Mouse (Mus musculus): ENCODE data around the gene Dnah2.

Gene Dnah2

GRCm38 (mm10) chr11:69527098-69528030, 21.5 kb downstream of the Dnah2 start:
- no peak for DNase-seq (ENCODE audit: low spot score)

DNA sequence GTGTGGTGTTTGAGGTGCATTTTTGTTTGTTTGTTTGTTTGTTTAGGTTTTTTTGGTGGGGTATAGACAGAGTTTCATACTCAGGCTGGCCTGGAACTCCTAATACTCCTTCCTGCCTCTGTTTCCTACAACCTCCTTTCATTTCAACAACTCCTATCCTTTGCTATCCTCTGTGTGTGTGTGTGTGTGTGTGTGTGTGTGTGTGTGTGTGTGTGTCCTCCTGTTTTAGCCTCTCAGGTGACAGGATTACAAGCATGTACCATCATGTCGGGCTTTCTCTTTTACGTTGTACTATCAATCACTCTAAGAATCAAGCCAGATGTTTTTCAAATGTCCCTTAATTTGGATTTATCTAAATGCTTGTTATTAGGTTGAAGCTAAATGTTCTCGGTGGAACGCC, 22.3 kb downstream of the Dnah2 start:
- no peak for DNase-seq (ENCODE audit: low spot score)

DNA sequence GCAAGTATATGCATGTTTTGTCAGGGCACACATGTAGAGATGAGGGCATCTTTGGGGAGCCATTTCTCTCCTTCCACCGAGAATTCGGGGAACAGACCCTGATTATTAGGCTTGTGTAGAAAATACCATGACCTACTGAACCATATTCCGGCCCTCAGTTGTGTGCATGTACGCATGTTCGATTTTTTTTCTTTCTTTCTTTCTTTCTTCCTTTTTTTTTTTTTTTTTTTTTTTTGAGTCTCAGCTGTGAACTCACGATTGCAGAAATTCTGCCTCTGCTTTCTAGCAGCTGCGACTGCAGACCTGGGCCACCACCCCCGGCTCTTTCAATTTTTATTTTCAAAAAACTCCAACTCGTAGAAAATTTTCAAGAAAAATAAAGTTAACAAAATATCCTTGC, 23.2 kb downstream of the Dnah2 start:
- no peak for DNase-seq (ENCODE audit: low spot score)

DNA sequence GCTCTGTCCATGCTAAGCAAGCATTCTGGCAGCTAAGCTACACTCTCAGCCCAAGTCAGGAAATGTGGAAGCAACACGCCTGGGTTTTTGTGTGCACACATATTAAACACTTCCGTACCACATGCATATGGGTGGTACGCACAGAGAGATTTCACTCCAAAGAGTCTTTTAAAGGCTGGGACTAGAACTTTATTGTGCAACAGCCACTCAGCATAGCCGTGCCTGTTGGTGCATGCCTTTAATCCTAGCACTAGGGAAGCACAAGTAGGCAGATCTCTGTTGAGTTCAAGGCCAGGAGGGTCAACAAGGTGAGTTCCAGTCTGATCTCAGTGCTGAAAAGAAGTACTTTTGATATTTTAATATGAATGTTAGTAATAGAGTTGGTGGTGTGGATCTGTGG, 25.3 kb downstream of the Dnah2 start:
- no peak for DNase-seq (ENCODE audit: low spot score)

DNA sequence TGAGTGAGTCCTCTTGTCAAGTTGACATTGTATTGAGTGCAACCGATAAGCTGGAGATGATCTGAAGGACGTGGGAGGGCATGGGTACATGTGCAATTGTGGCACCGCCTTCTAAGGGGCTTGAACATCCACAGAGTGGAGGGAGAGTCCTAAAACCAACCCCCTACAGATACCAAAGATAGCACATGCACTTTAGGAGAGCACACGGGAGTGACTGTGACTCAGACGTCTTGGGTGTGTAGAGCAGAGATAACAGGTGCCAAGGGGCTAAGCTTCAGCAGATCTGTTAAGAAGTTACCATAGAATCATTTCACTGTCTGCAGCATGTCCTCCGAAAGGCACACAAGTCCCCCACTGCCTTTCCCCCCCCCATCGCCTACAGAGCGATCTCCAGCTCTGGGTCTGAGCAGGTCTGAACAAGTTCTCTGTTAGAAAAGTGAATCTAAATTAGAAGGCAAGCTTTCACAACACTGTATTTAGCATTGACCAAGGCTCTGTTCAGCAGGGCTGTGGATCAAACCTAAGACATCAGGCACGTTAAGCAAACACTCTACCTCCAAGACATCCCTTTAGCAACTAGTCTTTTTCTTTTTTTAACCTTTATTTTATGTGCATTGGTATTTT, 27.3 kb downstream of the Dnah2 start:
- no peak for DNase-seq (ENCODE audit: low spot score)

GRCm38 (mm10) chr11:69519976-69520375, 28.9 kb downstream of the Dnah2 start:
- no peak for DNase-seq (ENCODE audit: low spot score)

DNA sequence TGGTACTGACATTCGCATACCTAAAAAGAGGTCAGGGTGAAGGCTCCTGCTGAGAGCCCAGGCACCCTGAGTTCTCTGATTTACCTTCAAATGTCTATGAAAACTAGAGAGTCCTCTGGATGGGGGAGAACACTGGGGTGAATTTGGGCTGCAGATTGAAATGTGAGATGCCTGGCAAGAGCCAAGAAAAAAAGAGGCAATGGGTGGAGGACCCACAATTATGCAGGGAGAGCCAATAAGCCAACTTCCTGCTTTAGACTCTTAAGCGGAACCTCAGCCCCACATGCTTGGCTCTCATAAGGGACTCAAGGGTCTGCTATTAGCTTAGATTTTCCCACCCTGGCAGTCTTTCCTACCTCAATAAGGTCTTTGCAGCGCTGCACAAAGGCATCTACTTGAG, 32.2 kb downstream of the Dnah2 start:
- no peak for DNase-seq (ENCODE audit: low spot score)

DNA sequence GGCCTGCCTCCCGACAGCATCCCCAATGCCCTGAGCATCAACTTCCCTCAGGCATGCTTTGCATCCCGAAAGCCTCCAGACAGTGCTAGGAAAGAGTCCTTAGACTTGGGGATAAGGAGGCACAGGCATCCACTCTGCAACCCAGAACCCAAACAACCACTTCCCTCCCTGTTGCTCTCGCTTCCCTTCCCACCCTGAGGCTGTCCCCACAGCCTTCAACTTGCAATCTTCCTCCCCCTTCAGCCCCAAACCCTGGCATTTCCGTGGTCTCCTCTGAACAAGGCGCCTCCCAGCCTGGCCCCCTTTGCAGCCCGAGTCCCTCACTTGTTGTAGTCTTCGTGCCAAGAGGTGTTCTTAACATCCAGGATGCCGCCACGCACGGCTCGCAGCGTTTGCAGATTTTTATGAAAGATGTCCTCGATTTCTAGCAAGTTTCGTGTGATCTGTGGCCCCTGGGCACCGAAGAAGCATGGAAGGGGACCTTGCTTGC, 32.7 kb downstream of the Dnah2 start:
- no peak for DNase-seq (ENCODE audit: low spot score)

- DNase-seq (ENCODE audit: low spot score): no peak
Observed at GRCm38 (mm10) chr11:69513840-69514239, 35.1 kb downstream of the Dnah2 start.

DNA sequence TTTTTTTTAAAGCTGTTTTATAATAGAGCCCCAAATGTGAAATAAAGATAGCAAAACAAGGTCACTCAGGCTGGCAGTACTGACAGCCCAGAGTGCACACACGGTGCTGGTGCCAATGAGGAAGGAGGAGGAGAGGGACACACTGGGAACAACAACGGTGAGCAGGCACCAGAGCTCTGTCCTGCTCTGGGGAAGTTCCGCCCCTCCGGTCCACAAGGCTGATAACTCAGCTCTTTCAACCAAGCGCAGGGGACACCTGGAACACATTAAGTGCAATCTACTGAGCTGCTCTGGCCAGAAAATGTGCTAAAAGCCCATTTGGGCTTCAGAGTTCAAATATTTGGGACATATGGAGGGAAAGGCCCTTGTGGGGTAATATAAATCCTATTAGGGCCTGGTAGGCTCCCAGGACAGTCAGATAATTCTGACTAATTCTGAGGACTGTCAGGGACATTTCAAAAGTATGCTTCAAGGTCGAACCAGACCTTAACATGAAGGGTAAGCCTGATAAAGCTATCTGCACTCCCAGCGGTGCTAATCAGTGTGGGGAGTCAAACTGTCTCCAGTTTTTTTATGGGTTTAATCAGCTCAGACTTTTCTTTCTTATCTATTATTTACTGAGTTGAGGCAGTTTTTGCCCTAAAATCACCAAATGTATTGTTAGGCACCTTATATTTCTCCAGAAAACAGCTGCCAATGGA, 38.0 kb downstream of the Dnah2 start:
- no peak for DNase-seq (ENCODE audit: low spot score)

DNA sequence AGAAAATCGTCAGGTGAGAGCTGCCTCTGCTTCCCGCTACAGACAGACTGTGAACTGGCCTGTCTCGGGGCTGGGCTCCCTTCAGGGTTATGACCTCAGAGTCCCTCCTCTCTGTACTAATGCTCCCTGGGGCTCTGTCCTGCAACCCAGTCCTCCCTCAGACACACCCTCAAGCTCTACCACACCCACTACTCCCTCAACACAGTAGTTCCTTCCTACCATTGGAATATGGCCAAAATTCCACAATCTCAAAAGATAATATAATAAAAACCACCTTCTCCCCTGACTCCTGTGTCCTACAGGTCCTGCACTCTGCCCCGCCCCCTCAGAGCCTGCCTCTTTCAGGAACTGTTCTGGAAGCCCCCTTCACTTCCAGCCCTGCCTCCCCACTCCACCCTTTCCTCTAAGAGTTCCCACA, 45.0 kb downstream of the Dnah2 start:
- DNase-seq (ENCODE audit: low spot score): no peak

- DNase-seq (ENCODE audit: low spot score): no peak
Observed at GRCm38 (mm10) chr11:69501555-69501954, 47.4 kb downstream of the Dnah2 start.

DNA sequence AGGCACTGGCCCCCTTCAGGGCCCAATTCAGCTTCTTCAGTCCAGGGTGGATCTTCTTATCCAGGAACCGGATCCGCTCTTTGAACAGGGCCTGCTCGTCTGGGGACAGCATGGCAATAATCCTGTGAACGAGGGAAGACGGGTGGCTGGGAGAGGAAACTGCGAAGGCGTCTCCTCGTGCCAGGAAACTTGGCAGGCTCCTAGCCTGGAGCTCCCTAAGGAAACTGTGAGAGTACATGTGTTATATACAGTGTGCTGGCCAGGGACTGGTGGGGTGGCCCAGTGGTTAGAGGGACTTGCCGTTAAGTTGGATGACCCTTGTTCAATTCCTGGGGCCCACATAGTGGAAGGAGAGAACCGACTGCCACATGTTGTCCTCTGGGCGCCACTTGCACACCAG, 49.8 kb downstream of the Dnah2 start:
- no peak for DNase-seq (ENCODE audit: low spot score)

- no peak for DNase-seq (ENCODE audit: low spot score)
Observed at GRCm38 (mm10) chr11:69491711-69492110, 57.2 kb downstream of the Dnah2 start.

- no peak for DNase-seq (ENCODE audit: low spot score)
Observed at GRCm38 (mm10) chr11:69490898-69491297, 58.0 kb downstream of the Dnah2 start.

- DNase-seq (ENCODE audit: low spot score): no peak
Observed at GRCm38 (mm10) chr11:69487474-69487873, 61.4 kb downstream of the Dnah2 start.

GRCm38 (mm10) chr11:69477645-69478044, 71.3 kb downstream of the Dnah2 start:
- DNase-seq (ENCODE audit: low spot score): no peak

GRCm38 (mm10) chr11:69476802-69477201, 72.1 kb downstream of the Dnah2 start:
- no peak for DNase-seq (ENCODE audit: low spot score)

GRCm38 (mm10) chr11:69474737-69475136, 74.2 kb downstream of the Dnah2 start:
- no peak for DNase-seq (ENCODE audit: low spot score)

DNA sequence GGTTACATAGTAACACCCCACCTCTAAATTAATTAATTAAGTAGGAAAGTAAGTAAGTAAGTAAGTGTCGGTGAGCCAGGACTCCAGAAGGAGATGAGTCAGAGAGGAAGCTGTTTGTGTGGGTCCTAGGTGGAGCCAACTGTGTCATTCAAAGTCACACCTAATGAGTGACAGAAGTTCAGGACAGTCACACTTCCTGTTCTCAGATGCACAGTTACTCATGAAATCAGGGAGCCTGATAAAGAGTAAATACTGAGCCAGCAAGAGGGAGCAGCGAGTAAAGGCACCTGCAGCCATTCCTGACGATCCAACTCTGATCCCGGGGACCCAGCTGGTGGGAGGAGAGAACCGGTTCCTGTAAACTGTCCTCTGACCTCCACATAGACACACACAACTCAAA, 76.2 kb downstream of the Dnah2 start:
- no peak for DNase-seq (ENCODE audit: low spot score)

- no peak for DNase-seq (ENCODE audit: low spot score)
Observed at GRCm38 (mm10) chr11:69471491-69471890, 77.4 kb downstream of the Dnah2 start.

- DNase-seq (ENCODE audit: low spot score): no peak
Observed at GRCm38 (mm10) chr11:69469301-69469700, 79.6 kb downstream of the Dnah2 start.

- DNase-seq (ENCODE audit: low spot score): no peak
Observed at GRCm38 (mm10) chr11:69463996-69464395, 84.9 kb downstream of the Dnah2 start.
